Mouse (Mus musculus) forebrain, embryonic 12.5 days (tissue): ENCODE results near the gene Myo3a. TPM values are rescaled to one million over a fixed set of nuclear protein-coding genes. Genes with fewer than 3 reads are reported as not detected.
"Not testable (repeated sequence)": the region's sequence is repeated elsewhere in the genome, so short reads cannot be mapped to it uniquely, and the experiment has no call there.

Experiments
- ATAC-seq: fragments of 200-750 bp; cut with Nextera tagmentation; 2 replicates; pipeline ENCODE4 v1.8.0; 2017; ENCODE audit warnings: moderate TSS enrichment; ENCODE audit not compliant: low FRiP score
- H3K27ac ChIP-seq: fragments of 300-500 bp; sonication (generic); 2 replicates; pipeline ENCODE4 v1.5.1; 2016; ENCODE audit warnings: mild to moderate bottlenecking
- H3K27me3 ChIP-seq: fragments of 300-500 bp; sonication (generic); 2 replicates; pipeline ENCODE4 v1.6.1; 2016; ENCODE audit warnings: mild to moderate bottlenecking
- H3K36me3 ChIP-seq: fragments of 300-500 bp; sonication (generic); replicated peaks from 2 replicates; pipeline ENCODE4 v1.6.1; 2016; ENCODE audit warnings: mild to moderate bottlenecking
- H3K4me1 ChIP-seq: fragments of 300-500 bp; sonication (generic); 2 replicates; pipeline ENCODE4 v1.6.1; 2016
- H3K4me2 ChIP-seq: fragments of 300-500 bp; sonication (generic); 2 replicates; pipeline ENCODE4 v1.6.1; 2016; ENCODE audit warnings: mild to moderate bottlenecking, moderate library complexity
- H3K4me3 ChIP-seq: fragments of 300-500 bp; sonication (generic); replicated peaks from 2 replicates; pipeline ENCODE4 v1.5.1; 2016; ENCODE audit warnings: mild to moderate bottlenecking
- H3K9ac ChIP-seq: fragments of 300-500 bp; sonication (generic); 2 replicates; pipeline ENCODE4 v1.6.1; 2016; ENCODE audit warnings: mild to moderate bottlenecking
- H3K9me3 ChIP-seq: fragments of 300-500 bp; sonication (generic); 2 replicates; pipeline ENCODE4 v1.6.1; 2016
- WGBS: fragments of 180-500 bp; shearing (Covaris S2); methylation state at CpG from one replicate; pipeline ENCODE4 v1.1.7; 2016; 5-methylcytosine and 5-hydroxymethylcytosine counted together
- polyA plus RNA-seq: library from polyadenylated mRNA; unstranded; fragments of >200 nt; fragmentation: Nextera tagmentation; extraction: Ambion mirVana; gene quantifications from 2 replicates; pipeline ENCODE4 v1.2.1, GENCODE M21; 2016

Gene Myo3a
- 0.15 and 0.17 TPM in 2 replicates for polyA plus RNA-seq

DNA sequence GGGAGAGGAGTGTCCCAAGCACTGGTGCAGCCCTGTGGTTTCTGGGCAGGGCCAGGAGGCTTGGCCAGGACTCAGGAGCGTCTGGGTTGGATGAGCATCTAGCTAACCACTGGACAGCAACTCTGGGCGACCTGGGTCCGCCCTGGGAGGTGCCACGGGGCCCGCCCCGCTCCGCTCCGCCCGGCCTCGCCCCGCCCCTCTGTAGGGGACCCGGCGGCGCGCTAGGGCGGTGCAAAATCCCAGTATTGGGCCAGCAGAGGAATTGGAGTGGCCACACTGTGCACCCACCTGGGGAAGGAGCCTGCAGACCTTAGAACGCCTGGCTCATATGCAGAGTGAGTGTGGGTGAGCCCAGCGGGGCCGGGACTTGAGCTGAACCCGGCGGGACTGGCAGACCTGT lies at the start of gene Myo3a:
Gene Myo3a (plus strand): TSS at position 196 of the 400 bp plus-strand sequence.
- ATAC-seq: peak; percentile 57; the same call in 1 of the 2 replicates

GRCm38 (mm10) chr2:22250462-22250861 lies 23.2 kb downstream of the Myo3a start:
- Histone ChIP-seq H3K36me3 (no peaks in the 10 kb centered on the region), H3K4me3 (no peak overlapping the region), H3K4me2 (no peak overlapping the region), H3K9me3 (no peaks in the 10 kb centered on the region), H3K4me1 (no peaks in the 10 kb centered on the region; the same call in 1 of the 2 replicates), H3K27ac (peak overlapping the region; percentile 65), H3K27me3 (no peaks in the 10 kb centered on the region), H3K9ac (no peak overlapping the region)
- WGBS: 41% methylated on average over 3 of the region's 3 CpGs
- peak; percentile 47; the same call in 1 of the 2 replicates for ATAC-seq

More for the DNA sequence above, at the start of gene Myo3a:
- peak within 1 kb of the TSS; percentile 7; the same call in 1 of the 2 replicates for H3K9ac ChIP-seq
- H3K4me1 ChIP-seq: peaks cover 4% of the 10 kb centered on the region
- H3K27me3 ChIP-seq: no peaks in the 10 kb centered on the region
- H3K4me2 ChIP-seq: peak within 1 kb of the TSS; percentile 55
- no peaks in the 10 kb centered on the region for H3K36me3 ChIP-seq
- WGBS: 3% methylated on average over 21 of the region's 21 CpGs
- H3K9me3 ChIP-seq: no peaks in the 10 kb centered on the region
- H3K4me3 ChIP-seq: peak within 1 kb of the TSS; percentile 33
- no peak within 1 kb of the TSS for H3K27ac ChIP-seq

GRCm38 (mm10) chr2:22251045-22251444 lies 23.7 kb downstream of the Myo3a start:
- Histone ChIP-seq H3K9me3 (no peaks in the 10 kb centered on the region), H3K27me3 (no peaks in the 10 kb centered on the region), H3K27ac (peak overlapping the region; percentile 68), H3K4me1 (no peaks in the 10 kb centered on the region; the same call in 1 of the 2 replicates), H3K36me3 (no peaks in the 10 kb centered on the region), H3K4me3 (no peak overlapping the region), H3K9ac (no peak overlapping the region), H3K4me2 (no peak overlapping the region)
- peak; percentile 44; the same call in 1 of the 2 replicates for ATAC-seq
- 74% methylated on average over 2 of the region's 2 CpGs for WGBS

- Histone ChIP-seq H3K4me2 (no peak overlapping the region), H3K27ac (no peak overlapping the region), H3K4me3 (no peak overlapping the region), H3K27me3 (no peaks in the 10 kb centered on the region), H3K36me3 (no peaks in the 10 kb centered on the region), H3K4me1 (no peaks in the 10 kb centered on the region), H3K9ac (no peak overlapping the region), H3K9me3 (no peaks in the 10 kb centered on the region)
- ATAC-seq: peak; percentile 54; the same call in 1 of the 2 replicates
Measured at GRCm38 (mm10) chr2:22255600-22255999, 28.3 kb downstream of the Myo3a start.

DNA sequence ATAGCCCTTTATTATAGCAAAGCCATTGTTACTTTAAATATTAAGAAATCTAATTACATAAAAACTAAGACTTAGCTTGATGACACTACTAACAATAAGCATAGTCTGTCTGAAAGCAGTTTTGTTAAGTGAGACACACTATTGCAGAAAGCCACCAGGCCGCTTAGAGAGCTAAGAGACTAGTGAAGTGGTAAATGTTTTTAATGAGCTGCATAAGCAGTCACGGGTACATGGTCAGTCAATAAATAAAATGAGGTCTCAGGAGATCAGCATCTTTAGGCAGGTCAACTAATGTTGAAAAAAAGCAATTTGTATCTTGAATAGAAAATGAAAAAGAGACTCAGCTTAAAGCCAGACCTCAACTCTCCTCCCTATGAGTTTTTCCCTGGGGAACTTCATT lies 44.3 kb downstream of the Myo3a start:
- WGBS: 73% methylated on average over 2 of the region's 2 CpGs

GRCm38 (mm10) chr2:22285366-22285765 lies 58.1 kb downstream of the Myo3a start:
- ATAC-seq: no peak
- 70% methylated on average over 2 of the region's 2 CpGs for WGBS
- Histone ChIP-seq H3K36me3 (no peaks in the 10 kb centered on the region), H3K9ac (no peak overlapping the region), H3K9me3 (no peaks in the 10 kb centered on the region), H3K4me2 (no peak overlapping the region), H3K4me1 (no peaks in the 10 kb centered on the region), H3K27me3 (no peaks in the 10 kb centered on the region), H3K27ac (no peak overlapping the region), H3K4me3 (no peak overlapping the region)

More for the DNA sequence above, 44.3 kb downstream of the Myo3a start:
- no peak overlapping the region for H3K4me3 ChIP-seq
- H3K9me3 ChIP-seq: no peaks in the 10 kb centered on the region
- no peaks in the 10 kb centered on the region for H3K4me1 ChIP-seq
- H3K27ac ChIP-seq: no peak overlapping the region
- ATAC-seq: no peak
- no peaks in the 10 kb centered on the region for H3K36me3 ChIP-seq
- H3K4me2 ChIP-seq: no peak overlapping the region
- no peak overlapping the region for H3K9ac ChIP-seq
- no peaks in the 10 kb centered on the region for H3K27me3 ChIP-seq

GRCm38 (mm10) chr2:22285777-22286176 lies 58.5 kb downstream of the Myo3a start:
- Histone ChIP-seq H3K4me2 (no peak overlapping the region), H3K4me3 (no peak overlapping the region), H3K4me1 (no peaks in the 10 kb centered on the region), H3K27me3 (no peaks in the 10 kb centered on the region), H3K9ac (no peak overlapping the region), H3K9me3 (no peaks in the 10 kb centered on the region), H3K36me3 (no peaks in the 10 kb centered on the region), H3K27ac (no peak overlapping the region)
- WGBS: 71% methylated on average over 1 of the region's 1 CpGs
- ATAC-seq: no peak

DNA sequence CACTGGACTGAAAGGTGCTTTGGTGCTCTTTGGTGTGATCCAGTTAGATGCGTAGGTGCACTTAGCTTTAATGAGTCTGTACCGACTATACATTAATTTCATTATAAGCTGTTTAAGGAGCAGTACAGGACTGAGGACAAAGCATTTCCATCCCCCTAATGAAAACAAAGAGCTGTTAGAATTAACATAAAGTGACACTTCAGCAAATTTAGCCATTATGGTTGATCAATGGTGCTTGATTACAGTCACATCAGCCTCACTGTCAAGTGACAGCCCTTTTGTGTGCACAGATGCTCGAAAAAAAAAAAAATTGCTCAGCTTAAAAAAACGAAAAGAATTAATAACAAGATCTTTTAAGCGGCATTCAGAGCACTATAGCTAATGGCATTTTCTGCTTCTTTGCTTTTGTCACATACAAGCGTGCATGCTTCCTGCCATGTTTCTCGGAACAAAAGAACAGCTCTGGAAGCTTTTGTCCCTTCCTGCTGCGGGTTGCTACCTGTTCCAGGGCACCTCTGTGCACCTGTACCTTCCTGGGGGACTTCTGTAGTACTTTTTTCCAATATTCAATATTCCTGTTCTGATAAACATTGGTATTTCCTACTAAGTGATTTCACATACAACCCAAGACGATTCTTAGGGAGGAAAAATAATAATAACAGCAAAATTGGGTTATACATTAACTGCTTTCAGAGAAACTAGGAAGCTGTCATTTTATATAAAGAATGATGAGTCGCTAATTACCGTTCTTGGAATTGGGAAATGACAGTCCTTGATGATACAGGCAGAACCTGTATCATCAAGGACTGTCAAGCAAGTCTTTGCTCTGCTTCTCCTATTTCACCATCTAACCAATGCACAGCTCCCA lies 66.5 kb downstream of the Myo3a start:
- Histone ChIP-seq H3K27ac (peak overlapping the region; percentile 86), H3K4me1 (peaks cover 9% of the 10 kb centered on the region), H3K9ac (no peak overlapping the region), H3K36me3 (no peaks in the 10 kb centered on the region), H3K27me3 (no peaks in the 10 kb centered on the region), H3K4me3 (no peak overlapping the region), H3K4me2 (no peak overlapping the region; the same call in 1 of the 2 replicates), H3K9me3 (no peaks in the 10 kb centered on the region)
- WGBS: 29% methylated on average over 11 of the region's 11 CpGs
- ATAC-seq: peak; percentile 94

DNA sequence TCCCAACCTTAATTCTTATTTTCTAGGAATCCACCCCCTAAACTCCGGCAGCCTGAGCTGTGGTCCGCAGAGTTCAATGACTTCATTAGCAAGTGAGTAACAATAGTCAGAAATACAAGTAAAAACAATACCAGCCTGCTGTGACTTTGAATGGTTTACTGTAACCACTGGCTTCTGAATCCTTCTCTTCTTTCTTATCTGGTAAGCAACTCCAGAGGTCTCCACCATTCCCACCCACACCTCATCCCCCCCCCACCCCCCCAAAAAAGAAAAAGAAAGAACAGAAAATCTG lies 67.1 kb downstream of the Myo3a start:
- Histone ChIP-seq H3K9me3 (no peaks in the 10 kb centered on the region), H3K27ac (peak overlapping the region; percentile 86), H3K4me3 (no peak overlapping the region), H3K9ac (no peak overlapping the region), H3K36me3 (no peaks in the 10 kb centered on the region), H3K4me1 (peaks cover 9% of the 10 kb centered on the region), H3K27me3 (no peaks in the 10 kb centered on the region), H3K4me2 (no peak overlapping the region)
- WGBS: 9% methylated on average over 2 of the region's 2 CpGs
- no peak for ATAC-seq

- H3K36me3 ChIP-seq: no peaks in the 10 kb centered on the region
- H3K4me1 ChIP-seq: peaks cover 9% of the 10 kb centered on the region
- 73% methylated on average over 1 of the region's 1 CpGs for WGBS
- H3K4me3 ChIP-seq: no peak overlapping the region
- no peaks in the 10 kb centered on the region for H3K9me3 ChIP-seq
- no peaks in the 10 kb centered on the region for H3K27me3 ChIP-seq
- H3K9ac ChIP-seq: no peak overlapping the region
- ATAC-seq: no peak
- no peak overlapping the region for H3K4me2 ChIP-seq
- H3K27ac ChIP-seq: no peak overlapping the region
Measured at GRCm38 (mm10) chr2:22297913-22298312, 70.6 kb downstream of the Myo3a start.

DNA sequence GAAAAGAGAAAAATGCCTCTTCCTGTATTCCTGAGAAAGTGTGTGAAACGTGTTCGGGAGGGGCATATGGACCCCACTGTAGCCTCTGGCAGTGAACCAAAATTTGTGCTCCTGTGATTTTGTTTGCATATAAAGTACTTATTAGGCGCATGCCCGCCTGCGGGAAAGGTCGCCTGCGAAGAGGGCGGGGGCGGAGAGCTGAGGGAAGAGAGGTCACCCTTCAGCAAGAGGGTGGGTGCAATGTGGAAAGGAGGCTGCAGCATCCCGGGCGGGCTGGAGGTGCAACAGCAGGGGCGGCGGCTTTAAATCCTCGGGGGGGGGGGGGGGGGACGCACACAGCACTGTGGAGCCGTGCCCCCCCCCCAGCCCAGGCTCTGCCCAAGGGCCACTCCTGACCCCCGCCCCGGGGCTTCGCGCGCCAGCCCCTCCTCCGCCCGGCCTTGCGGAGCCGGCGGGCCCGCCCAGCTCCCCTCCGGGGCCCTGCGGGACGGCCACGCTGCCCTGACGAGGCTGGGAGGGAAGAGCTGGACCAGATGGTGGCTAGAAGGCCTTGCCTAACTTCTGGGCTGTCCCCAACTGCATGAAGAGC lies 111.1 kb downstream of the Myo3a start:
- Histone ChIP-seq H3K9me3 (no peaks in the 10 kb centered on the region), H3K9ac (peak overlapping the region; percentile 54), H3K27ac (peak overlapping the region; percentile 46; the same call in 1 of the 2 replicates), H3K36me3 (no peaks in the 10 kb centered on the region), H3K4me3 (peak overlapping the region; percentile 46), H3K27me3 (no peaks in the 10 kb centered on the region), H3K4me1 (peaks cover 8% of the 10 kb centered on the region), H3K4me2 (peak overlapping the region; percentile 77)
- peak; percentile 89 for ATAC-seq
- 3% methylated on average over 19 of the region's 32 CpGs for WGBS

DNA sequence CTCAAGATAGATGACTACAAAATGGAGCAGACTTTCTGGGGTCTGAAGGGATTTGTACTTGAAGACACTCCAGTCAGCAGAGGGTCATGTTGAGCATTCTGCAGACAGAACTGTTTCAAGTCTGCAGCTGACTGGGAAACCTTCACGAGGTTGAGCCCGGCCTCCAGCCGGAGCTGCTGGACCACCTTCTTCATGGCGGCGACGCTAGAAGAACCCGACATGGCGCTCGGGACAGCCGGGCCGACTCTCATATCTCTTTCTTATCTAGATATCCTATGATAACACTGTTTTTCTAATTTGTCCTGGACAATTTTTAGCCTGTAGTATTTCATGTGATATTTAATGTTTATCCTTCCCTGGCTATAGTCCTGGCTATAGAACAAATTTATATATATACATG lies 183.2 kb downstream of the Myo3a start:
- WGBS: 92% methylated on average over 11 of the region's 11 CpGs
- not testable (repeated sequence) for H3K9me3 ChIP-seq

More for the DNA sequence above, 183.2 kb downstream of the Myo3a start:
- not testable (repeated sequence) for H3K4me2 ChIP-seq, H3K27me3 ChIP-seq, H3K9ac ChIP-seq, H3K4me1 ChIP-seq, ATAC-seq, H3K4me3 ChIP-seq, H3K27ac ChIP-seq, H3K36me3 ChIP-seq
